Mouse (Mus musculus) neutrophil, adult 5-6 weeks (primary cell): ENCODE measurements around the gene Fam72a. TPM values are rescaled to one million over a fixed set of nuclear protein-coding genes. Genes with fewer than 3 reads are reported as not detected.
A peak's percentile ranks its signal among the peaks of the same experiment; 100 is the strongest.

ENCODE experiments used
- ATAC-seq: fragments of 151-379, 151-347 bp; 2 replicates; pipeline ENCODE4 v1.8.0; 2017; ENCODE audit warnings: mild to moderate bottlenecking, moderate TSS enrichment; ENCODE audit not compliant: insufficient number of reproducible peaks, poor library complexity, low FRiP score, severe bottlenecking; ENCODE audit errors: extremely low read depth
- total RNA-seq: library from RNA; stranded (forward); fragments of 200-1000 nt; gene quantifications from 2 replicates; pipeline ENCODE4 v1.2.3, GENCODE M21; 2017

Fam72a gene
- total RNA-seq, 1 experiment from 2014 or later: 0.35 TPM

DNA sequence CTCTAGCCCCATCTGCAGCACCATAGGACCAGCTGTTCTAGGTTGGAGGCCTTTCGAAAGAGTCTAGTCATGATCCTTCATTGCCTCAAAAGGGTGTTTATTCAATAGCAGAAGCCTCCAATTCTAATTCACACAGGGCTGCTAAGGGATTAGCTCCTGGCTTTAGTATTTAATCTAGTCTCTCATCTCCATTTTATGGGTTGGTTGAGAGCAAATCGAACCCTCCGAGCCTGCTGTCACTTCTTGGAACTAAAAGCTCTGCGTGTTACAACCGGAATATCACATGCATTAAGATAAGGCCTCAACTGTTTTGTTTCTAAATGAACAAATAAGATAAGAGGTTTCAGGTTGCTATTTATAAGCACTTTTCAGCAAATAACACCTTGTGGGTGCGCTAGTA lies 42.0 kb downstream of the Fam72a start:
- ATAC-seq: no peak

DNA sequence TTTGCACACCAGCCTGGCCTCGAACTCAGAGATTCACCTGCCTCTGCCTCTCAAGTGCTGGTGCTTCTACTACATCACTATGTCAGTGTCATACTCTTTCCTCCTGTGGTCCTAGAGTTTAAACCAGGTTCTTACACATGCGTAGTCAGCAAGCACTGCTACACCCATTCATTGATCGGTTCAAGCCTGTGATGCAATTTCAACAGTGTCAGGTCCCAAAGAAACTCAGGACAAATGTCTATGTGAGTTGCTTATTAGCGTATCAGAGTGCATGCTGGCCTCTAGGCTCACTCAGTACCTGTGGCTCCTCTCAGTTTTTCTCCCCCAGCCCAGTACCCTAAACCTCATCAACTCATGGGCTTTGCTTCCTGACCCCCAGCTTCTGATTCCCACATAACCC lies 42.7 kb downstream of the Fam72a start:
- ATAC-seq: no peak

DNA sequence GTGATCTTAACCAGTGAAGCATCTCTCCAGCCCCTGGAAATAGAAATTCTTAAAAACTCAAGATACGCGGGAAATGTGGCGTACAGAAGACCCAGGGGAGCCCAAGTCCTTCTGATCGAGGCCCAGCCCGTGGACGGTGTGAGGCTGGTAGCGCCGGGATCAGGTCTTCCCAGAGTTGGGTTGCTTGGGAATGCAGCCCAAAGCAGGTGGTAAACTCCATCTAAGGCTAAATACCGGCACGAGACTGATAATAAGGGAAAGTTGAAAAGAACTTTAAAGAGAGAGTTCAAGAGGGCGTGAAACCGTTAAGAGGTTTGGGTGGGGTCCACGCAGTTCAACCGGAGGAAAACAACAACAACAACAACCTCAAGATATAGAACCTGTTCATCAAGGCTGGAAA lies 46.0 kb downstream of the Fam72a start:
- peak; percentile 66 for ATAC-seq

DNA sequence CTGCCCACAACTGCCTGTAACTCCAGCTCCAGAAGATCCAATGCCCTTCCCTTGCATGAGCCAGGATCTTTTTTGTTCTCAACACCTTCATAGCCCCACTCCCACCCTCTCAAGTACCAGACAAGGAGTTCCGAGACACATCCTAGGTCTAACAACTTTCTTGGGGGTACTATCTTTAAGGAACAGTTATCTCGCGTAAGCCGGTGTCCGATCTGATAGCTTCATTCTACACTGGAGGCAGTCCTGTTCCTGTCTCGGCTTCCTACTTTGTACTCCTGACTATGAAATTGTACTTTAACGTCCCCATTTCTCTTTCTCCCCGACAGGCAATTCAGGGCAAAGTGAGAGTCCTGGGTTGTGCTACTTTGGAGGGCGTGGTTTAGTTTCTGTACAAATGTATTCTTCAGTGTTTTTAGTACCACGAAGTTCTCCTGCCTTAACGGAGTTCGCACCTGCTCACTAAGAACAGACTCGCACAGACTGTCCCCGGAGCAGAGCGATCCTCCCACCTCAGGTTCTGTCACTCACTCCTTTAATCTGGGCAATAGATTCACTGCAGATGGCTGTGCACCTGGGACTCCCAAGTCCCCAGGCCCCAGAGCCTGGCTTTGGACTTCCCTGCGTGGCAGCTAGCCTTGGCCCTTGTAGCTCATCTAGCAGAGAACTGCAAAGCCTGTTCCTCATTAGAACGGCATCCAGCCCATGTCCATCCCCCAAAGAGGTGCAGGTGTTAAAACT lies 51.4 kb downstream of the Fam72a start:
- no peak for ATAC-seq

DNA sequence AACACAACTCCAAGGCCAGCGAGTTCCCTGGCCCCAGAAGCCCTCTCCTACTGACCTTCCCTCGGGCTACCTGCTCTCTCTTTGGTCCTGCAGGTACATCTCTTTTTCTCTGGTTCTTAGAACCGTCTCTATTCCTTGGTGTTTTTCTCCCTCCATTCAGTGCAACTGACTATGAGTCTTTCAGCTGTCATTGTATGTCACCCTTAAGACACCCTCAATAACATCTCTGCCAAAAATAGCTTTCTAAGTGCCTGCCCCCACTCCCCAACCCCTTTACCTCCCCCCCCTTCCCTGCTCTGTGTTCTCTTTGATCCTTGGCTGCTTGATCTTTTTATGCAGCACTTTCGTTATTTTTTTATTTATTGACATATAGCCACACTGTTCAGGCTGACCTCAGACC lies 52.7 kb downstream of the Fam72a start:
- no peak for ATAC-seq

DNA sequence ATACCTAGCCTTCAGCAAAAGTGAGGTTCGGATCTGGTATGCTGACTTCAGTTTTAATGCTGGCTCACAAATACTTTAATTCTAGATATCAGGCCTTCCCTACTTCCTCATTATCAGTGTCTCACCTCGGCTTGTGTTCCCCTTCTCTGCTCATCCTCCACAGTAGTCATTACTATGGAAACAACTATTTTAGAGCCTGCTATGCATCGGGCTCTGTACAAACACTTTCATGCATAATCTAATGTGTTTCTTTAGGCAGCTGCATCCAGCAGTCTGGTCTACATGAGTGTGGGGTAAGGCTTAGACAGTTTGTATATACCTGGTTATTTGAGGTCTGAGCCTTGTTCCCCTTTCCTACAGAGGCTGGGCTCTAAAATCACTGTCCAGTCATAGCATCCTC lies 55.9 kb downstream of the Fam72a start:
- ATAC-seq: no peak

DNA sequence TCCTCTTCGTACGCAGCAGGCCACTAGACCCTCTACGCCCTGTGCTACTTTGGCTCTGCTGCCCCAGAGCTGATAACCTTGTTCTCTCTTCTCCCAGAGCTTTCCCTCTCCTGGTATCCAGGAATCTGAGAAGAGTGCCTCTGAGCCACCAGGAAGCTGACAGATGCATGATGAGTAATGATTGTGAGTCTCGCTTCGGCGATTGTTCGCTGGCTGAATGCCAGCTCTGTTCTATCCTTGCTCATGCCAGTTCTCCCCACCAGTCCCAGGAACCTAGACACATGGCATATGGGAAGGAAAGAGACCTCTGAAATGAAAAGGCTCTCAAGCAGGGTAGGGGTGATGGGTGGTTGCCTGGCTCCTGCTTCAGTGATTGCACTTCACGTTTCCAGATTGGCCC lies 59.1 kb downstream of the Fam72a start:
- no peak for ATAC-seq

Other genes with a start within 250 kb of the Fam72a start
- 28.6 and 38.6 TPM in 2 replicates for gene Ikbke, start 248.3 kb upstream of the Fam72a start, total RNA-seq
- gene Srgap2, start 551 bp upstream of the Fam72a start, total RNA-seq: 15.3 and 19.4 TPM in 2 replicates
- not detected in 2 replicates for gene Avpr1b, start 71.3 kb downstream of the Fam72a start, total RNA-seq
- 26.8 and 35.0 TPM in 2 replicates for gene Ctse, start 110.4 kb downstream of the Fam72a start, total RNA-seq
- gene Rab7b, start 160.8 kb downstream of the Fam72a start, total RNA-seq: 0.86 and 1.0 TPM in 2 replicates
- gene Slc26a9, start 216.1 kb downstream of the Fam72a start, total RNA-seq: not detected in 2 replicates